14 mouse cellular contexts compared by ENCODE assay signal in the genomic region with DNA sequence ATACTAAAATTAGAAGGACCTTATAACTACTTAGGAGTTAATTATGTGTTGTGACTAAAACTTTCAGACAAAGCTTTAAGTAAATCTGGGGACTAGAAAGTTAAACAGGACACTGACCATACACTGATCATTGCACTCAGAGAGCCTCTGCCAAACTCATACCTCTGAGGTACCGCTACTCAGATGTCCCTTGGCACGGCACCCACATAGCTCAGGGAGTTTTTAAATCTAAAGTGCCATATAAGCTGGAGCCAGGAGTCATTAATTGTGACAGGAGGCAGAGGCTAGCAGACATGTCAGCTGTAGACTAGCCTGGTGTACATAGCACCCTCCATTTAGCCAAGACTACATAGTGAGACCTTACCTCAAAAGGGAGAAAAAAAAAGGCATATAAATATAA. TPM values are rescaled to one million over a fixed set of nuclear protein-coding genes. Genes with fewer than 3 reads are reported as not detected.
DNase-seq lines count a peak whose midpoint lies in the region.
"Had no signal": no experiment of that assay in that cellular context is flagged by ENCODE, and none has a peak within 500 bp of the region (broad histone marks: within the 10 kb centered on the region; RNA-seq: fewer than 3 reads in every experiment).

No protein-coding gene starts in this region.

- peak; percentile 51 to 60 for DNase-seq in cerebellum, adult 18-20 months
- DNase-seq in cerebellum, postnatal 14 days = no peak
- DNase-seq in gastrocnemius, adult 18-20 months (ENCODE audit: low spot score) = peak; percentile 23
- no peak for DNase-seq in gastrocnemius, postnatal 14 days
- peak; percentile 17 for DNase-seq in kidney, adult 9 months
- no peak for DNase-seq in kidney, adult 8-10 months
- DNase-seq: adrenal gland, adult 2 months; adrenal gland, postnatal 14 days; cerebellum, adult 8-10 months; embryo, embryonic 11 days; gastrocnemius, postnatal 25 days; heart, adult 2 months; heart, postnatal 14 days; heart, postnatal 4 days had no signal

- intact Hi-C loops in gastrocnemius, postnatal 14 days (cut with DNase I; ENCODE audit: low total_unique reads) = no loop called here

RNA-seq across cellular contexts. Expression of a gene that starts 31.7 kb away (rescaled TPM):
- total RNA-seq in gastrocnemius, adult 18-20 months (2021) = 10 to 100 TPM; 22.2 to 30.8 TPM
- total RNA-seq in gastrocnemius, postnatal 14 days (2021) = 1 to 10 TPM; 4.1 to 5.0 TPM

Comparison
In these comparisons a context has a peak if more than half of its experiments do, and no peak if none do; other contexts are left out.
1. DNase-seq: peak in cerebellum, adult 18-20 months (2 of 2), gastrocnemius, adult 18-20 months (single experiment) and kidney, adult 9 months (single experiment); none in cerebellum, postnatal 14 days (0 of 2), gastrocnemius, postnatal 14 days (single experiment) and kidney, adult 8-10 months (0 of 2).